Comparison of ENCODE assay signal across 23 mouse cellular contexts in genomic region chr10:21269920-21270319, GRCm38 (mm10). TPM values are rescaled to one million over a fixed set of nuclear protein-coding genes. Genes with fewer than 3 reads are reported as not detected.
DNase-seq lines count a peak whose midpoint lies in the region; ATAC-seq and TF ChIP-seq lines count a peak whose summit lies in the region.
"Had no signal": no experiment of that assay in that cellular context is flagged by ENCODE, and none has a peak within 500 bp of the region (broad histone marks: within the 10 kb centered on the region; RNA-seq: fewer than 3 reads in every experiment).

No protein-coding gene starts in this region.

- no peaks in the 10 kb centered on the region for H3K27me3 ChIP-seq in liver, embryonic 12.5 days (replicated peaks)
- H3K27me3 ChIP-seq in liver, embryonic 14.5 days (ENCODE audit: control insufficient read depth, insufficient read depth, low read length): no peaks in the 10 kb centered on the region
- no peaks in the 10 kb centered on the region for H3K27me3 ChIP-seq in liver, postnatal 0 days (ENCODE audit: insufficient read depth, low read length)
- H3K27me3 ChIP-seq in liver, embryonic 16.5 days (ENCODE audit: control insufficient read depth, insufficient read depth, low read depth, low read length): no peaks in the 10 kb centered on the region
- no peaks in the 10 kb centered on the region for H3K27me3 ChIP-seq in heart, embryonic 10.5 days (ENCODE audit: insufficient read depth, poor library complexity, severe bottlenecking)
- H3K27me3 ChIP-seq: CH12.LX; embryonic facial prominence, embryonic 12.5 days; forebrain, embryonic 13.5 days; forebrain, embryonic 15.5 days had no signal

- H3K9ac ChIP-seq in liver, embryonic 12.5 days: no peak overlapping the region
- H3K9ac ChIP-seq in liver, embryonic 14.5 days (replicated peaks): 0 out of 2 replicates have a peak overlapping the region, but pooled peaks have one; percentile 18
- H3K9ac ChIP-seq in liver, postnatal 0 days (replicated peaks): no peak overlapping the region
- no peak overlapping the region for H3K9ac ChIP-seq in liver, embryonic 16.5 days (ENCODE audit: low read depth, low read length)
- H3K9ac ChIP-seq: embryonic facial prominence, embryonic 12.5 days; forebrain, embryonic 13.5 days; forebrain, embryonic 15.5 days; forebrain, postnatal 0 days had no signal

- no peaks in the 10 kb centered on the region for H3K36me3 ChIP-seq in liver, embryonic 12.5 days
- H3K36me3 ChIP-seq in liver, embryonic 14.5 days (replicated peaks; ENCODE audit: control insufficient read depth, insufficient read depth, low read depth): no peaks in the 10 kb centered on the region
- no peaks in the 10 kb centered on the region for H3K36me3 ChIP-seq in liver, postnatal 0 days (replicated peaks; ENCODE audit: insufficient read depth, low read length)
- no peaks in the 10 kb centered on the region for H3K36me3 ChIP-seq in liver, embryonic 16.5 days (ENCODE audit: control insufficient read depth, insufficient read depth)
- no peaks in the 10 kb centered on the region for H3K36me3 ChIP-seq in heart, embryonic 10.5 days
- H3K36me3 ChIP-seq: embryonic facial prominence, embryonic 10.5 days; embryonic facial prominence, embryonic 12.5 days; forebrain, embryonic 15.5 days; G1E had no signal

- no peak for TF ChIP-seq EP300 in liver, embryonic 14.5 days (IDR thresholded peaks at IDR 0.05; ENCODE audit: low read depth)
- no peak for TF ChIP-seq EP300 in liver, postnatal 0 days (IDR thresholded peaks at IDR 0.05; ENCODE audit: low read depth)

- peaks cover 83% of the 10 kb centered on the region for H3K4me1 ChIP-seq in liver, embryonic 12.5 days
- peaks cover 61 to 67% of the 10 kb centered on the region in 2 experiments for H3K4me1 ChIP-seq in liver, embryonic 14.5 days (replicated peaks; ENCODE audit: control insufficient read depth in 2 of 2, insufficient read depth in 2 of 2, low read length in 1 of 2)
- H3K4me1 ChIP-seq in liver, postnatal 0 days (ENCODE audit: insufficient read depth): peaks cover 25% of the 10 kb centered on the region
- H3K4me1 ChIP-seq in liver, embryonic 16.5 days (ENCODE audit: control insufficient read depth, low read depth, low read length): peaks cover 53% of the 10 kb centered on the region
- H3K4me1 ChIP-seq in heart, embryonic 10.5 days: no peaks in the 10 kb centered on the region
- H3K4me1 ChIP-seq: embryonic facial prominence, embryonic 10.5 days; embryonic facial prominence, embryonic 12.5 days; forebrain, embryonic 13.5 days; forebrain, embryonic 15.5 days had no signal

- no peak for DNase-seq in liver
- no peak for DNase-seq in liver, embryonic 14.5 days (ENCODE audit: low read depth in 3 of 3, low spot score in 3 of 3)
- no peak for DNase-seq in liver, postnatal 0 days
- no peak for DNase-seq in heart, embryonic 10.5 days (ENCODE audit: low spot score)
- DNase-seq: adrenal gland, adult 2 months; adrenal gland, postnatal 10 days; adrenal gland, postnatal 25 days; B cell, adult 2 months; cerebellum, adult 11-12 months; cerebellum, adult 2 months; cerebellum, adult 9-10 months; cerebellum, postnatal 10 days; cerebellum, postnatal 25 days; forebrain, postnatal 0 days had no signal

- H3K9me3 ChIP-seq in liver, embryonic 12.5 days (replicated peaks): no peaks in the 10 kb centered on the region
- no peaks in the 10 kb centered on the region for H3K9me3 ChIP-seq in liver, embryonic 14.5 days (ENCODE audit: control insufficient read depth, low read length)
- no peaks in the 10 kb centered on the region for H3K9me3 ChIP-seq in liver, postnatal 0 days (ENCODE audit: low read length)
- H3K9me3 ChIP-seq in liver, embryonic 16.5 days (replicated peaks; ENCODE audit: control insufficient read depth, low read length): no peaks in the 10 kb centered on the region
- H3K9me3 ChIP-seq in heart, embryonic 10.5 days: no peaks in the 10 kb centered on the region
- H3K9me3 ChIP-seq: embryonic facial prominence, embryonic 10.5 days; embryonic facial prominence, embryonic 12.5 days; forebrain, embryonic 13.5 days; forebrain, embryonic 15.5 days; G1E had no signal

- WGBS in liver, embryonic 12.5 days (ENCODE audit: insufficient replicate concordance): 65% methylated on average over 2 of the region's 2 CpGs
- 64% methylated on average over 2 of the region's 2 CpGs for WGBS in liver, embryonic 14.5 days (ENCODE audit: insufficient replicate concordance)
- 60% methylated on average over 2 of the region's 2 CpGs for WGBS in liver, postnatal 0 days (ENCODE audit: insufficient replicate concordance)
- WGBS in liver, embryonic 16.5 days (ENCODE audit: insufficient replicate concordance): 62% methylated on average over 2 of the region's 2 CpGs
- WGBS in heart, embryonic 10.5 days: 88% methylated on average over 2 of the region's 2 CpGs

- no peak for ATAC-seq in liver, embryonic 12.5 days
- no peak for ATAC-seq in liver, embryonic 14.5 days (ENCODE audit: insufficient read depth)
- no peak for ATAC-seq in liver, postnatal 0 days
- ATAC-seq in liver, embryonic 16.5 days (ENCODE audit: low read depth): no peak
- ATAC-seq: CD4-positive, CD25-positive, alpha-beta regulatory T cell, adult 4 months; forebrain, embryonic 13.5 days; forebrain, embryonic 15.5 days; forebrain, postnatal 0 days had no signal

- H3K4me3 ChIP-seq in liver, embryonic 12.5 days: no peak overlapping the region
- no peak overlapping the region for H3K4me3 ChIP-seq in liver, embryonic 14.5 days (ENCODE audit: insufficient read depth in 1 of 2, low read depth in 2 of 2, low read length in 2 of 2)
- no peak overlapping the region for H3K4me3 ChIP-seq in liver, postnatal 0 days (ENCODE audit: low read depth, low read length)
- H3K4me3 ChIP-seq in liver, embryonic 16.5 days (ENCODE audit: low read depth, low read length): no peak overlapping the region
- no peak overlapping the region for H3K4me3 ChIP-seq in heart, embryonic 10.5 days
- H3K4me3 ChIP-seq: embryonic facial prominence, embryonic 10.5 days; embryonic facial prominence, embryonic 12.5 days; forebrain, embryonic 13.5 days; forebrain, embryonic 15.5 days had no signal

- H3K27ac ChIP-seq in liver, embryonic 12.5 days: peak overlapping the region; percentile 90
- H3K27ac ChIP-seq in liver, embryonic 14.5 days: peak overlapping the region; percentile 88
- no peak overlapping the region for H3K27ac ChIP-seq in liver, postnatal 0 days (ENCODE audit: low read depth)
- peak overlapping the region; percentile 93; the same call in 1 of the 2 replicates for H3K27ac ChIP-seq in liver, embryonic 16.5 days (ENCODE audit: low read length)
- no peak overlapping the region for H3K27ac ChIP-seq in heart, embryonic 10.5 days
- H3K27ac ChIP-seq: embryonic facial prominence, embryonic 10.5 days; embryonic facial prominence, embryonic 12.5 days; forebrain, embryonic 13.5 days; forebrain, embryonic 15.5 days had no signal

- H3K4me2 ChIP-seq in liver, embryonic 12.5 days: no peak overlapping the region
- H3K4me2 ChIP-seq in liver, embryonic 14.5 days (ENCODE audit: low read depth): no peak overlapping the region
- H3K4me2 ChIP-seq in liver, postnatal 0 days (ENCODE audit: low read depth, low read length): no peak overlapping the region
- H3K4me2 ChIP-seq in liver, embryonic 16.5 days (ENCODE audit: low read depth, low read length): no peak overlapping the region
- H3K4me2 ChIP-seq: embryonic facial prominence, embryonic 12.5 days; forebrain, embryonic 13.5 days; forebrain, embryonic 15.5 days had no signal

- TF ChIP-seq CTCF in liver, embryonic 14.5 days (IDR thresholded peaks at IDR 0.05; ENCODE audit: low read depth): no peak
- no peak for TF ChIP-seq CTCF in liver, postnatal 0 days (IDR thresholded peaks at IDR 0.05; ENCODE audit: low read depth)

RNA-seq across cellular contexts. Expression of gene Hbs1l, which starts 25.9 kb away (rescaled TPM):
- polyA plus RNA-seq in liver, embryonic 12.5 days (2016; fragmentation: Nextera tagmentation; extraction: Ambion mirVana): 89.2 and 89.3 TPM in 2 replicates
- 13.5 and 18.0 TPM in 2 replicates for polyA plus RNA-seq in liver, embryonic 14.5 days (2012; rRNA removed)
- polyA plus RNA-seq in liver, embryonic 14.5 days (2014; fragmentation: Nextera tagmentation; extraction: Ambion mirVana): 56.1 and 61.8 TPM in 2 replicates
- 45.4 and 50.9 TPM in 2 replicates for polyA plus RNA-seq in liver, postnatal 0 days (2015; fragmentation: Nextera tagmentation; extraction: Ambion mirVana)
- polyA plus RNA-seq in liver, embryonic 16.5 days (2015; fragmentation: Nextera tagmentation; extraction: Ambion mirVana): 58.7 and 63.2 TPM in 2 replicates
- 92.2 and 95.8 TPM in 2 replicates for polyA plus RNA-seq in heart, embryonic 10.5 days (2016; fragmentation: Nextera tagmentation; extraction: Ambion mirVana)

Comparison
In these comparisons a context has a peak if more than half of its experiments do, and no peak if none do; other contexts are left out.
1. H3K27ac ChIP-seq: peak in liver, embryonic 12.5 days (single experiment), liver, embryonic 14.5 days (single experiment) and liver, embryonic 16.5 days (single experiment); none in liver, postnatal 0 days (single experiment) and heart, embryonic 10.5 days (single experiment).